Mouse (Mus musculus) forebrain, postnatal 0 days (tissue): ENCODE results near the gene Hoxd3. TPM values are rescaled to one million over a fixed set of nuclear protein-coding genes. Genes with fewer than 3 reads are reported as not detected.
A peak's percentile ranks its signal among the peaks of the same experiment; 100 is the strongest.

Source experiments
- ATAC-seq: fragments of 200-750 bp; cut with Nextera tagmentation; 2 replicates; pipeline ENCODE4 v1.8.0; 2017; ENCODE audit warnings: mild to moderate bottlenecking, moderate library complexity
- DNase-seq: peaks from one replicate; pipeline ENCODE4 v3.0.0-alpha.2; 2015
- H3K27ac ChIP-seq: fragments of 300-500 bp; sonication (generic); 2 replicates; pipeline ENCODE4 v1.5.1; 2014; ENCODE audit warnings: low read depth, mild to moderate bottlenecking, antibody characterized with exemption, low read length, moderate library complexity, mixed read lengths
- H3K27me3 ChIP-seq: fragments of 300-500 bp; sonication (generic); 2 replicates; pipeline ENCODE4 v1.6.1; 2014; ENCODE audit warnings: mild to moderate bottlenecking, low read length, mixed read lengths; ENCODE audit not compliant: insufficient read depth
- H3K36me3 ChIP-seq: fragments of 300-500 bp; sonication (generic); 2 replicates; pipeline ENCODE4 v1.6.1; 2014; ENCODE audit warnings: mild to moderate bottlenecking, moderate library complexity; ENCODE audit not compliant: insufficient read depth
- H3K4me1 ChIP-seq: fragments of 300-500 bp; sonication (generic); 2 replicates; pipeline ENCODE4 v1.6.1; 2014; ENCODE audit warnings: antibody characterized with exemption; ENCODE audit not compliant: insufficient read depth
- H3K4me2 ChIP-seq: fragments of 300-500 bp; sonication (generic); 2 replicates; pipeline ENCODE4 v1.6.1; 2014; ENCODE audit warnings: low read depth, mild to moderate bottlenecking, moderate library complexity
- H3K4me3 ChIP-seq: fragments of 300-500 bp; sonication (generic); 2 replicates; pipeline ENCODE4 v1.5.1; 2014; ENCODE audit warnings: low read depth, low read length, mixed read lengths
- H3K9ac ChIP-seq: fragments of 300-500 bp; sonication (generic); 2 replicates; pipeline ENCODE4 v1.6.1; 2014; ENCODE audit warnings: mild to moderate bottlenecking
- H3K9me3 ChIP-seq: fragments of 300-500 bp; sonication (generic); 2 replicates; pipeline ENCODE4 v1.6.1; 2016; ENCODE audit warnings: low read length
- CTCF ChIP-seq: sonication (generic); IDR thresholded peaks from 2 replicates; pipeline ENCODE4 v1.5.1; 2016; ENCODE audit warnings: antibody characterized with exemption, control low read depth, low read depth
- WGBS: fragments of 180-500 bp; shearing (Covaris S2); extraction: QIAGEN DNeasy Blood & Tissue Kit; methylation state at CpG from one replicate; pipeline ENCODE4 v1.1.7; 2014; 5-methylcytosine and 5-hydroxymethylcytosine counted together
- polyA plus RNA-seq: library from polyadenylated mRNA; unstranded; fragments of >200 nt; fragmentation: Nextera tagmentation; extraction: Ambion mirVana; gene quantifications from 2 replicates; pipeline ENCODE4 v1.2.1, GENCODE M21; 2015
- total RNA-seq: library from RNA; depleted of rRNA; stranded (reverse); fragments of >200 nt; gene quantifications from 2 replicates; pipeline ENCODE4 v1.2.3, GENCODE M21; 2014

Gene Hoxd3
- total and polyA plus RNA-seq, 2 experiments from 2014 or later: not detected

GRCm38 (mm10) chr2:74715504-74716241 is 3.9 kb downstream of the Hoxd3 start:
- Histone ChIP-seq H3K9ac (no peak overlapping the region), H3K4me1 (no peaks in the 10 kb centered on the region), H3K27me3 (peaks cover 89% of the 10 kb centered on the region), H3K4me2 (peak overlapping the region; percentile 17; the same call in 1 of the 2 replicates), H3K4me3 (peak overlapping the region; percentile 8; the same call in 1 of the 2 replicates), H3K9me3 (no peaks in the 10 kb centered on the region), H3K36me3 (no peaks in the 10 kb centered on the region), H3K27ac (no peak overlapping the region)
- 2% methylated on average over 26 of the region's 26 CpGs for WGBS
- TF ChIP-seq CTCF: peak; percentile 92
- DNase-seq (peak; percentile 87), ATAC-seq (peak; percentile 73)

DNA sequence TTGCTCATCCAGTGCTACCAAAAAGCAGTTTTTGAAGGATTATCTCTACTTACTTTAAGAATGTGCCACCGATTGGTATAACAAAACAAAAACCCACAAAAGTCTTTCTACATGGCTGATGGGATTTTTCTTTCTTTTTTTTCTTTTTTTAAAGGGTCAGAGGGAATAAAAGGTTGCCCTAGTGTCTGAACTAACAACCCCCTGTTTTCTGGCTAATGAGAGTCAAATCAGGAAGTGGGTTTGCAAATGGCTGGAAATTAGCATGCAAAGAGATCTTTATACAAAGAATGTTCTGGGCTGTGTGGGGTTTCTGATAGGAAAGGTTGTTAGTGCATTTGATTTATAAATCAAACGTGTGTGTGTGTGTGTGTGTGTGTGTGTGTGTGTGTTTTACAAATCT is 8.7 kb downstream of the Hoxd3 start:
- no peak overlapping the region for H3K4me2 ChIP-seq
- WGBS: 4% methylated on average over 2 of the region's 2 CpGs
- H3K4me1 ChIP-seq: no peaks in the 10 kb centered on the region
- ATAC-seq: no peak
- H3K9me3 ChIP-seq: no peaks in the 10 kb centered on the region
- H3K36me3 ChIP-seq: no peaks in the 10 kb centered on the region
- no peak for TF ChIP-seq CTCF
- no peak overlapping the region for H3K9ac ChIP-seq
- H3K27me3 ChIP-seq: peaks cover 100% of the 10 kb centered on the region
- no peak for DNase-seq
- no peak overlapping the region for H3K4me3 ChIP-seq
- H3K27ac ChIP-seq: no peak overlapping the region

DNA sequence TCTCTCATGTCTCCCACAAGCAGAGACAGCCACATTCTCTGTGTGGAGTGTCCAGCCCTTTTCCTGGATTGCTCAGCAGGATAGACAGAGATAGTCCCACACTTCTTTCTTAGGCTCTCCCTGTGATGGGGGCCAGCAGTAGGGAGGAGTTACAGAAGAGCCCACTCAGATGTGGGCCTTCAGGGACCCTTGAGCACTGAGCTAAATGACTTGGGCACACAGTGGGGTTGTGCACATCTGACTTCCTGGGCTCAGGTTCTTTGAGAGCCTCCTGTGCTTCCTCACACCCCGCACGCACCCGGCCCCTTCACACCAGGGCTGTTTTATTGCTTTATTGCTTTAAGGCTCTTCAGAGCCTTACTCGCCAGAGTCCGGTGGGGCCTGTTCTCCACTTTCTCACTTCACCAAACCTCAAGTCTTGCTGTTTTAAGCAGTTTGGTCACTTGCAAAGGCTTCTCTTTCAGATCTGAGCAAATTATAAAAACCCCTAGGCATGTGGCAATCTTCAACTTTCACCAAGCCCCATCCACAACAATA is 9.3 kb downstream of the Hoxd3 start:
- H3K27ac ChIP-seq: no peak overlapping the region
- H3K27me3 ChIP-seq: peaks cover 100% of the 10 kb centered on the region
- no peak for TF ChIP-seq CTCF
- no peak overlapping the region for H3K4me2 ChIP-seq
- H3K36me3 ChIP-seq: no peaks in the 10 kb centered on the region
- DNase-seq (no peak), ATAC-seq (no peak)
- 6% methylated on average over 5 of the region's 5 CpGs for WGBS
- no peak overlapping the region for H3K9ac ChIP-seq
- no peaks in the 10 kb centered on the region for H3K4me1 ChIP-seq
- no peak overlapping the region for H3K4me3 ChIP-seq
- H3K9me3 ChIP-seq: no peaks in the 10 kb centered on the region

GRCm38 (mm10) chr2:74721882-74722281 is 10.2 kb downstream of the Hoxd3 start:
- TF ChIP-seq CTCF: no peak
- ATAC-seq: no peak
- H3K27ac ChIP-seq: no peak overlapping the region
- no peak overlapping the region for H3K9ac ChIP-seq
- no peak overlapping the region for H3K4me3 ChIP-seq
- H3K4me2 ChIP-seq: no peak overlapping the region
- DNase-seq: no peak
- no peaks in the 10 kb centered on the region for H3K36me3 ChIP-seq
- H3K4me1 ChIP-seq: no peaks in the 10 kb centered on the region
- WGBS: 4% methylated on average over 6 of the region's 6 CpGs
- peaks cover 100% of the 10 kb centered on the region for H3K27me3 ChIP-seq
- H3K9me3 ChIP-seq: no peaks in the 10 kb centered on the region

DNA sequence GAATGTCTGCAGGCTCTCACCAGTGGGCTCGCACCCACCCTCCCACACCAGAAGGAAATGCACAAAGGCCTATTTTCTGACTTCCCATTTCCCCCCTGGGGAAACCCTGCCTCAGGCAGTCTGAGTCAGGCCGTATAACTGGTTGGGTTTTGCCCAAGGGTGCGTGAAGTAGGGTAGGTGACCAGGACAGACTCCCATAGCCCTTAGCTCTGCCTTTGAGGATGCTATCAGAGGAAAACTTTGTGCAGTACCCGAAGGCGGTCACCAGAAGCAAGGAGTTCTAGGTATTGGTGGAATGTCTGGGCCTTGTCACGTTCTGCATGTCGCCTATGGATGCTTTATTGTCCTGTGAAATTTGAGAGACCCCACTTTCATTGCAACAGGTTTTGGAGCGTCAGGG is 11.2 kb downstream of the Hoxd3 start:
- H3K27ac ChIP-seq: no peak overlapping the region
- 4% methylated on average over 8 of the region's 8 CpGs for WGBS
- no peak for DNase-seq
- H3K4me1 ChIP-seq: no peaks in the 10 kb centered on the region
- no peak for TF ChIP-seq CTCF
- H3K9ac ChIP-seq: no peak overlapping the region
- no peak overlapping the region for H3K4me2 ChIP-seq
- H3K9me3 ChIP-seq: no peaks in the 10 kb centered on the region
- ATAC-seq: no peak
- no peak overlapping the region for H3K4me3 ChIP-seq
- H3K27me3 ChIP-seq: peaks cover 100% of the 10 kb centered on the region
- H3K36me3 ChIP-seq: no peaks in the 10 kb centered on the region

- no peak overlapping the region for H3K4me2 ChIP-seq
- ATAC-seq (no peak), DNase-seq (no peak)
- peaks cover 100% of the 10 kb centered on the region for H3K27me3 ChIP-seq
- H3K9me3 ChIP-seq: no peaks in the 10 kb centered on the region
- no peak overlapping the region for H3K9ac ChIP-seq
- H3K4me1 ChIP-seq: no peaks in the 10 kb centered on the region
- TF ChIP-seq CTCF: no peak
- no peak overlapping the region for H3K27ac ChIP-seq
- no peaks in the 10 kb centered on the region for H3K36me3 ChIP-seq
- WGBS: 7% methylated on average over 7 of the region's 7 CpGs
- H3K4me3 ChIP-seq: no peak overlapping the region
Measured at GRCm38 (mm10) chr2:74724244-74725015, 12.7 kb downstream of the Hoxd3 start.

- DNase-seq (no peak), ATAC-seq (no peak)
- Histone ChIP-seq H3K9me3 (no peaks in the 10 kb centered on the region), H3K4me1 (no peaks in the 10 kb centered on the region), H3K4me3 (no peak overlapping the region), H3K27ac (no peak overlapping the region), H3K4me2 (no peak overlapping the region), H3K27me3 (peaks cover 98% of the 10 kb centered on the region), H3K9ac (no peak overlapping the region), H3K36me3 (no peaks in the 10 kb centered on the region)
- WGBS: 1% methylated on average over 17 of the region's 17 CpGs
- no peak for TF ChIP-seq CTCF
Measured at GRCm38 (mm10) chr2:74725171-74725570, 13.4 kb downstream of the Hoxd3 start.
